Mouse (Mus musculus): Measurements from ENCODE around the gene Nedd9. TPM values are rescaled to one million over a fixed set of nuclear protein-coding genes. Genes with fewer than 3 reads are reported as not detected.
"Not testable (repeated sequence)": the region's sequence is repeated elsewhere in the genome, so short reads cannot be mapped to it uniquely, and the experiment has no call there.

The Nedd9 gene
- total RNA-seq, 2 experiments from 2014 or later: 15.1 to 17.4 TPM

DNA sequence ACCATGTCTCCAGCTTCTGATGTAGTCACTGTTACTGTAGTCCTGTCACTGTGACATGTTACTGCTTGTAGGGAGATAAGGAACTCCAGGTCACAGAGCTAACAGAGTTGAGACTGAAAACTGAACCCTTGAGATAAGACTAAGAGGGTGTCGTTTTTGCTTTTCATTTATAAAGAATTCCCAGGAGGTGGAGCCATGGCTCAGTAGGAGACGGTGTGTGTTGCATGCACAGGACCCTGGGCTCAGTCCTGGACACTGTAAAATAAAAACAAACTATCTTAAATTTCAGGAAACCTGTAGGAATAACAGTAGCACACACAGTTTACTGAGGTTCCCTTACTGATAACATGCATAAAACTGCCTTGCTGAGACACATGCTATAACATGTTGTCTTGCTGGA is 188.6 kb downstream of the Nedd9 start:
- DNase-seq: no peak

GRCm38 (mm10) chr13:41296396-41296795 is 190.8 kb downstream of the Nedd9 start:
- DNase-seq: no peak

GRCm38 (mm10) chr13:41295886-41296285 is 191.3 kb downstream of the Nedd9 start:
- DNase-seq: no peak

GRCm38 (mm10) chr13:41293595-41293994 is 193.6 kb downstream of the Nedd9 start:
- DNase-seq: no peak

- no peak for DNase-seq
Measured at GRCm38 (mm10) chr13:41291466-41291974, 195.6 kb downstream of the Nedd9 start.

- no peak for DNase-seq
Measured at GRCm38 (mm10) chr13:41286285-41286684, 200.9 kb downstream of the Nedd9 start.

DNA sequence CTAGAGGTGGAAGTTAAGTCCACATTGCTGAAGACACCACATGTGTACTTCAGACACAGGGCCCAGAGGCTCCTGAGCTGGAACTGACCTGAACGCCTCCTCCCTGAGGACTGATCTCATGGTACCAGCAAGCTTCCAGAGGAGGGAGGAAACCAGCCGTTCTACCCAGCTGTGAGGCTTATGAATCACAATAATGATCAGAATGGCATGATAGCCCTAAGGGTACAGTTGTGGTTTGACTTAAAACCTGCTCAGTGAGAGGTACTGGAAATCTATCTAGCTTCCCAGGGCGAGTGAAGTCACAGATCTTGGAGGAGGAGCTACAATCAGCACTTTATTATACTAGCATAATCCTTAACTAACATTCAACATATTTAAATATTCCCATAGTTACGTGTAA is 201.7 kb downstream of the Nedd9 start:
- no peak for DNase-seq

DNA sequence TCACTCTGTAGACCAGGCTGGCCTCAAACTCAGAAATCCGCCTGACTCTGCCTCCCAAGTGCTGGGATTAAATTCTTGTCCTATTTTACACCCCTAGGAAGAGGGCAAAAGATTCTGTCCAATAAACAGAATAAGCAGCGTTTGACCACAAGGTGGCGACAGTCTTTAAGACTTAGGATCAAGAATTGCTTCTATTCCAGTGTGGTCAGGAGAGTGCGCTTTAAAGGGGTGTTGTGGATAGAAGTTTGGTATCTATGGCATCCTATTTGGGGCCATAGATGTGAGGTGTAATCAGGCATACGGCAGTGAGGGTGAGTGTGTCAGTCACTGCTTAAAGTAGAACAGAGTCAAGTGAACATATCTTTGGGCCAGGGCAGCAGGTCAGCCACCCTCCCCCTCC is 203.9 kb downstream of the Nedd9 start:
- DNase-seq: peak; percentile 78

DNA sequence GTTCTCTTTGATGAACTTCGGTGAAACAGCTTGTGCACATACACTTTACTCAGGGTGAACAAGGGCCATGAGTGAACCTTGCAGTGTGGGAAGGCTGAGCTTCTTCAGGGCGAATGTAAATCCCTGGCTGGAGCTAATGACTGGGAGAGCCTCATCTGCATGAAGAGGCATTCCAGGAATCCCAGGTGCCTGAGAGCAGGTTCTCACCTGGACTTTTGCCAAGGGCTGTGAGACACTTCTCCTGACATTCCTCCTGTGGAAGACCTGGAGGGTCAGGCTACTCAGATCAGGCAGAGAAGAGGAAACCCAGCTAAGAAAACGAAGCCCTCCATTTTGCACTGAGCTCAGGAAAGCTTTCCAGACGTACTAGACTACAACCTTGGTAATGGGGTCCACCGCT is 206.5 kb downstream of the Nedd9 start:
- no peak for DNase-seq

DNA sequence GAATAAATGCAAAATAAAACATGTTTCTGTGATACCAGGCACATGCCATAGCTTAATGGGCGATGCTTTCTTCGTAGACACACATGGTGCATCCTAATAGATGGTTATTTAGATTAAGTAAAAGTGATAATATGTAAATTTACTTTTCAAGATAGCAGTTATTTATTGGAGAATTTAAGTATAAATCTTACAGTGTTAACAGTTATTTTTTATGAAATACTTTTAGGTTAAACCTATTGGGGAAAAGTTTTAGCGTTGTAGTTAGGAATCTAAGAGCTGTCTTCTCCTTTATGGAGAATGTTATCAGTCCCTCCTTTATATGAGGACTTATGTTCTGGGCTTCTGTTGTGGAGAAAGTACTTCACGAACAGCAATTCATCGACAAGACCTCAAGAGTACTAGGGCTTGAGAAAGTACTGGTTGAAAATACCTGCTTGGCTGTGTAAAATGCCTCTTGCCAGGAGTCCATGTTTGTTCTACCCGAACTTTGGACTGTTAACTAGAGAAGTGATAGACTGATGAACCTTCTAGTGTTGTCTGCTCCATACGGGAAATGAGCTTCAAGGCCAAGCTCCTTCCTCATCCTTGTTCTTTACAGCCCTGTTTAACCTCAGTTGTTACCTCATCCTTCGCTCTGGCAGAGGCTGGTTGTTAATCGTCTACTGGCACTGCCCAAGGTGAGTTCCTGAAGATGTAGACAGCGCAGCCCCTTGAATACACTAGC is 213.1 kb downstream of the Nedd9 start, which contains the start of gene Gm17364:
Gm17364 (minus strand) TSS at position 51 of the 724 bp plus-strand sequence.
- DNase-seq: no peak

DNA sequence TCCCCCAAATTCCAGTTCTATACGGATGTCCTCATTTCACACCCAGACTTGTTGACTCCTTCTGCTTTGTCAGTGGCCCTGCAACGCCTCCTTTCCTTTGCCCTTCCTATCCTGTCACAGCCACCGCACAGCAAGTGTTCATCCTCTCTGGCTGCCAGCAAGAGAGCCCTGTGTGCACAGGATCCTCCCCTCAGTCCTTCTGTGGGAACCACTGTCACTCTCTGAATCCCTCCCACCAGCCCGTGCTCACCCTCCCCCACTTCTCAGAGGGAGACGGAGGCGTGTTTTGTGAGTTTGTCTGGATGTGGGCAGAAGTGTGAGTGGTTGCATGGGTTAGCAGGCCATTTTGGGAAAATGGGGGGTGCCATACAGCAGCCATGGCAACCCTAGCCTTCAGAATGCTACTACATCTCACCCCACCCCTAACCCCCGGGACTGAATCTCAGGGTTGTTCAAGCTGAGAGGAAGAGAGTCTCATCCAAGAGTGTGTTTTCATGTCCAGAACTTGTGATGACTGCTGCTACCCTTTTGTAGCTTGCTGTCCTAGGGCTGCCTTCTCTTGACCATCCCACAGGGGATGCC is 219.2 kb downstream of the Nedd9 start:
- DNase-seq: no peak

- DNase-seq: no peak
Measured at GRCm38 (mm10) chr13:41263304-41264006, 223.7 kb downstream of the Nedd9 start.

GRCm38 (mm10) chr13:41261617-41262016 is 225.5 kb downstream of the Nedd9 start:
- DNase-seq: not testable (repeated sequence)

Other genes with a start within 250 kb of the Nedd9 start
- 10 to 100 TPM; 23.4 to 24.5 TPM for gene Smim13, start 237.5 kb downstream of the Nedd9 start, total RNA-seq (2021)
- gene Gm17364, start 213.4 kb downstream of the Nedd9 start, total RNA-seq (2021): not detected
- 10 to 100 TPM; 21.6 to 24.5 TPM for gene Tmem170b, start 118.5 kb upstream of the Nedd9 start, total RNA-seq (2021)